Mouse (Mus musculus): ENCODE data around the gene Gm20481.
"Not testable (repeated sequence)": the region's sequence is repeated elsewhere in the genome, so short reads cannot be mapped to it uniquely, and the experiment has no call there.

The Gm20481 gene

DNA sequence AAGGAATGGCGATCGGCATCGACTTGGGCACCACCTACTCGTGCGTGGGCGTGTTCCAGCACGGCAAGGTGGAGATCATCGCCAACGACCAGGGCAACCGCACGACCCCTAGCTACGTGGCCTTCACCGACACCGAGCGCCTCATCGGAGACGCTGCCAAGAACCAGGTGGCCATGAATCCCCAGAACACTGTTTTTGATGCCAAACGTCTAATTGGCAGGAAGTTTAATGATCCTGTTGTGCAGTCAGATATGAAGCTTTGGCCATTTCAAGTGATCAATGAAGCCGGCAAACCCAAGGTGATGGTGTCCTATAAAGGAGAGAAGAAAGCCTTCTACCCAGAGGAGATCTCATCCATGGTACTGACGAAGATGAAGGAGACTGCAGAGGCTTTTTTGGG lies 7.3 kb downstream of the Gm20481 start:
- DNase-seq, result no peak

- no peak for DNase-seq
Observed at GRCm38 (mm10) chr17:34978239-34978638, 8.5 kb downstream of the Gm20481 start.

GRCm38 (mm10) chr17:34979631-34980030 lies 9.9 kb downstream of the Gm20481 start:
- DNase-seq, result peak; percentile 29

- DNase-seq, result no peak
Observed at GRCm38 (mm10) chr17:34980655-34981054, 10.9 kb downstream of the Gm20481 start.

- peak; percentile 95 for DNase-seq
Observed at GRCm38 (mm10) chr17:34981690-34982180, 12.0 kb downstream of the Gm20481 start, which contains the start of gene Lsm2. Lsm2 (plus strand) TSS chr17:34981862.

- DNase-seq, result no peak
Observed at GRCm38 (mm10) chr17:34982328-34982727, 12.6 kb downstream of the Gm20481 start.

- DNase-seq, result no peak
Observed at GRCm38 (mm10) chr17:34984218-34984617, 14.5 kb downstream of the Gm20481 start.

GRCm38 (mm10) chr17:34994751-34995150 lies 25.0 kb downstream of the Gm20481 start:
- no peak for DNase-seq

- not testable (repeated sequence) for DNase-seq
Observed at GRCm38 (mm10) chr17:34995192-34995591, 25.5 kb downstream of the Gm20481 start.

GRCm38 (mm10) chr17:34995927-34996326 lies 26.2 kb downstream of the Gm20481 start:
- DNase-seq, result not testable (repeated sequence)

GRCm38 (mm10) chr17:34996411-34997141 lies 26.9 kb downstream of the Gm20481 start:
- no peak for DNase-seq

DNA sequence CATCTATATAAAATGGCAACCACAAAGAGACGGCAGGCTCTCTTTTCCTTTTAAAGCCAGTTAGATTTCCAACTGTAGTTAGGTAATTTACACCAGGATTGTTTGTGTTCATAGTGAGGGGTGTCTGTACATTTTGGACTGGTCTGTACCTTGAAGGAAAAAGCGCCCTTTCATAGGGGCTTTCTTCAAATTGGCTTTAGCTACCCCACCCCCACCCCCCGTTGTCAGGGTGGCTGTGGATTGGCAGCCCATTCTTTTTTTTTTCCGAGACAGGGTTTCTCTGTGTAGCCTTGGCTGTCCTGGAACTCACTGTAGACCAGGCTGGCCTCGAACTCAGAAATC lies 27.4 kb downstream of the Gm20481 start:
- no peak for DNase-seq

DNA sequence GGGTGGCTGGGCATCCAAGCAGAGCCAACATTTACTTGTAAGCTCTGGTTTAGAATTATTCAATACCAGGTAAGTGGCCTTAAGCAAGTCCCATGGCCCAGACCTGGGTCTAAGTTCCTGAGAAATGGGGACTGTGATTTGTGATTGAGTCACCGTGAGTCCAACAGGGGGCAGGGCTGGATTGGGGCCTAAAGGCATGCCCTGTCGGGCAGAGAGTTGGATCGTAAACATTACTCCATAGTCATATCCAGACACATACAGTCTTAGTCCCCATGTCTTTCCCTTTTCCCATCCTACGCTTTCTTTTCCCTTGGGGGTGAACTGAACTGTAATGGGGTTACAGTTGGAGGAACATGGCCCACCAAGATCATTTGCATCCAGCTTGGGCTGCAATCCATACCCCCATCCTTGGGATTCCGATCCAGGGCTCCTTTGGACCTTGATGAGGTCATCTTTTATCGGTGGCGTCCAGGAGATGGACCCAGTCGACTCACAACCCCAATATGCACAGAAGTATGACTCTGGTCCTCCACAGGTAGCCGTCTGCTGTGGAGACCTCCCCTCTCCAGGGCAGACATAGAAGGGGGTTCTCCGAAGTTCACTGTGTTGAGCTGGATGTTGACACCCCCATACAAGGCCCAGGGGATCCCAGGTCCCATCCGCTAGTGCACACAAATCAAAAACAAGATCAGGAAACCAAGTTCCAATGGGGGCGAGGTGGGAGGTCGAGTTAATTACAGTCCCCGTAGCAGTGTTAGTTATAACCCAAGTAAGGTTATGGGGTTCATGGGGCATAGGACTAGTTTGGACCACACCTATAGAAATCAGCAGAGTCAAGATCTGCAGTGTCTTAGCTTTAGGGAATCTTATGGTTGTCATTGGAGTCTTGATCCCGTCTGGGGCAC lies 29.1 kb downstream of the Gm20481 start:
- no peak for DNase-seq

DNA sequence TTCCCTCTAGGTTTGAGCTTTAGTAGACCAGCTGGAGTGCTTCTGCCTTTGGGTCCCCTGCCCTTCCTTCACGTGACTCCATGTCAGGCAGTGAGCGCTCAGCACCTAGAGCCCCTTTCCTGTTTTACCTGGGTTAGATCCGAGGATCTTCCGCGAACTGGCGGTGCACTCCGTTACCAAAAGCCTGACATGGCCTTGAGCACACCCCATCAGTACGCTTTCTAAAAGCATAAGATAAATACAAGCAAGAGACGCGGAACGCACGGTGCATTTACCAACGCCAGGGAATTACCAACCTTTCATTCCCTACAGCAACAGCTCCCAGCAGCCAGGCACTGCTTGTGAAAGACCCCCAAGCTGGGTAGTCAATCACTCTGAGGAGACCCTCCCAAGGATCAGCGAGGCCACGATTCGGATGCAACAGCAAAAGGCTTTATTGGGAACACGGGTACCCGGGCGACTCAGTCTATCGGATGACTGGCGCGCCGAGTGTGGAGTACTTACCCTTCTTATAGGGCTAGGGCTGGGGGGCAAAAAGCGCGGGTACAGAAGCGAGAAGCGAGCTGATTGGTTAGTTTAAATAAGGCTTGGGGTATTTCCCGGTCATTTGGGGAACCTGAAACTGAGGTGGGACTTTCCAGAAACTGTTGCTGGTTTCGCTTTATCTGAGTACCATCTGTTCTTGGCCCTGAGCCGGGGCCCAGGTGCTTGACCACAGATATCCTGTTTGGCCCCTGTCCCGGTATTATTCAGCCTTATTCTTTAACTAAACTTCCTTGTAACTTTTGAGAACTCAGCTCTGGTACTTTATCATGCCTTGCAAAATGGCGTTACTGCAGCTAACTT lies 30.4 kb downstream of the Gm20481 start:
- not testable (repeated sequence) for DNase-seq

DNA sequence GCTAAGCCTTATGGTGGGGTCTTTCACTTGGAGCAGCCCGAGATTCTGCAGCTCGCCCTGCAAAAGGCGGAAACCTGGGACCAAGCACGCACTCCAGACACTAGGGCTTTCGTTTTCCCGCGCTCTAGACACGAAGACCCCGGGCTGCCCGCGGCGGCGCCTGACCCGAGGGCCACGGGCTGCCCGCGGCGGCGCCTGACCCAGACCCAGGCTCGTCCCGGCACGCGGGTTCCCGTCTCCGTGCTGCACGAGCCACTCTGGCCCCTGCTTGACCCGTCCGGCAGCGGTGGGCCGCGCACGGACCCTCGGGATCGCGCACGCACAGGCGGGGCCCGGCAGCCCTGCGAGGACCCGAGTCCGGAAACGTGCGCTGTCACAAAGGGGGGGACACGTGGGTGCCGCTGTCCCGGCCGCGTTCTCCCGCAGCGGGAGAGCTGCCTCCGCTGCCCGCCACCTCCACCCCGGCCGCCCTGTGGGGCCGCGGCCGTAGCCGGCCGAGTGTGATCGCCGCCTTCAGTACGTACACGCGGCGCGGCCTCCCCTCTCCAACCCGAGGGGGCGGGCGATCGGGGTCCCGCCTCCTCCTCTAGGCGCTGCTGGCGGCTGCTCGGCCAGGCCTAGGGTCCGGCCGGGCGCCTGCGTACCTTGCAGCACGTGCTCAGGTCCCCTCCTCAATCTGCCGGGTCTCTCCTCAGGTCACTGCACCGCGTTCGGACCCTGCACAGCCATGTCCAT lies 31.2 kb downstream of the Gm20481 start, which contains the start of gene Vars:
TSS of gene Vars (plus strand) at position 271 of the 735 bp plus-strand sequence.
- DNase-seq, result peak; percentile 91

GRCm38 (mm10) chr17:35001452-35002152 lies 31.9 kb downstream of the Gm20481 start:
- no peak for DNase-seq

DNA sequence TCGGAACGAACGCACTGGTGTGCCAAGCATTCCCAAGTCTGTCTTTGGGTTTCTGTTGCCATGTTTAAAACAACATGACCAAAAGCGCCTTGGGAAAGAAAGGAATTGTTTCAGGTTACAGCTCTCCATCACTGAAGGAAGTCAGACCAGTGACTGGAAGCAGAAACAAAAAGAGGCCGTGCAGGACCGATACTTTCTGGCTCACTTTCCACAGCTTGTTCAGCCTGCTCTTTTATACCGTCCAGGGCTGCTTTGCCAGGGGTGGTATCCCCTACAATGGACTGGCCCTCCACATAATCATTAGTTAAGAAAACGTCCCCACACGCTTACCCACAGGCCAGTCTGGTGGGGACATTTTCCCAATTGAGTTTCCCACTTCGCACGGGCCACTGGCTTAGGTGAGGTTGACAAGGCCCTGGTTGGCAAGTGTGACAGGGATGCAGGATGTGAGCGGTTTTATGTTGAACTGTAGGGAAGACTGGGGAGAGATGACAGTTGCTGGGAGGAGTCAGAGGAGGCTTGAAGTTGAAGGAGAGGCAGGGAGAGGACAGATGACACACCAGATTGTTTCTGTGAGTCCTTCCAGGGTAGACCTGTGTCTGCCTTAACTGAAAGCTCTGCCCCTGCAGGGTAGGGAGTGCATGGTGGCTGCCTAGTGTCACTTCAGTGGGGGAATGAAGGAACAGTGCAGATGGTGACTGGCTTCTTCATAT lies 32.6 kb downstream of the Gm20481 start:
- no peak for DNase-seq

GRCm38 (mm10) chr17:35003022-35003838 lies 33.5 kb downstream of the Gm20481 start:
- no peak for DNase-seq

GRCm38 (mm10) chr17:35004075-35004717 lies 34.5 kb downstream of the Gm20481 start:
- no peak for DNase-seq
